Comparison of ENCODE assay signal across 9 mouse cellular contexts in the genomic region with DNA sequence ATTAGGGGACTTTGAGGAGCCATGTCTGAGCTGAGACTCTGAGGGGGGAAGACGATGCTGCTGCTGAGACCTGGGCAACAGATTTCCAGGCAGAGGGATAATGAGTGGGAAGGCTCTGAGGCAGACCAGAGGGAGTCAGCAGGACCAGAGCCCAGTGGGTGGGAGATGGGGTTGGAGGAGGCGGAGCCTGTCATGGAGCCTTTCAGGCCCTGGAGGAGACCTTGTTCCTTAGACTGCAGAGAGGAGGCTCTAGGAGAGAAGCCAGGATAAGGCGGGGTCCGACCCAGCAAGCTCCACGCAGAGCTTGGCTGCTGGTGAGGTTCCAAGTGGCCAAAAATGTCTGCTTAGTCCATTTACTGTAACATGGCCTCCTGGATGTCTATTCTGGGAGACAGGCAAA. TPM values are rescaled to one million over a fixed set of nuclear protein-coding genes. Genes with fewer than 3 reads are reported as not detected.
DNase-seq lines count a peak whose midpoint lies in the region; ATAC-seq and TF ChIP-seq lines count a peak whose summit lies in the region.
"Had no signal": no experiment of that assay in that cellular context is flagged by ENCODE, and none has a peak within 500 bp of the region (broad histone marks: within the 10 kb centered on the region; RNA-seq: fewer than 3 reads in every experiment).

No protein-coding gene starts in this region.

- no peak overlapping the region for H3K4me2 ChIP-seq in hindbrain, postnatal 0 days (ENCODE audit: low read depth, low read length)
- no peak overlapping the region for H3K4me2 ChIP-seq in liver, postnatal 0 days (ENCODE audit: low read depth, low read length)

- in situ Hi-C loops in ES-E14 (cut with MboI; ENCODE audit: low sequenced_read_pairs in 2 of 2, unreplicated experiment in 2 of 2): no loop called here

- WGBS in hindbrain, postnatal 0 days: 19% methylated on average over 5 of the region's 5 CpGs
- WGBS in liver, postnatal 0 days (ENCODE audit: insufficient replicate concordance): 41% methylated on average over 5 of the region's 5 CpGs

- H3K4me1 ChIP-seq in ES-E14 (ENCODE audit: control insufficient read depth in 2 of 2, insufficient read depth in 2 of 2, low read length in 2 of 2, poor library complexity in 1 of 2): peaks cover 4 to 12% of the 10 kb centered on the region in 2 experiments; a peak in 3 of 4 replicates
- peaks cover 9% of the 10 kb centered on the region; the same call in 1 of the 2 replicates for H3K4me1 ChIP-seq in hindbrain, postnatal 0 days (ENCODE audit: insufficient read depth, low read length)
- H3K4me1 ChIP-seq in liver, postnatal 0 days (ENCODE audit: insufficient read depth): no peaks in the 10 kb centered on the region

- TF ChIP-seq CTCF in hindbrain, postnatal 0 days (IDR thresholded peaks at IDR 0.05; ENCODE audit: low read depth): no peak
- TF ChIP-seq CTCF in liver, postnatal 0 days (IDR thresholded peaks at IDR 0.05; ENCODE audit: low read depth): no peak

- H3K4me3 ChIP-seq in ES-E14 (ENCODE audit: insufficient read depth in 1 of 2, low read depth in 1 of 2, low read length in 2 of 2, poor library complexity in 1 of 2, severe bottlenecking in 1 of 2): peak overlapping the region; percentile 71 to 78
- H3K4me3 ChIP-seq in hindbrain, postnatal 0 days (ENCODE audit: low read length): no peak overlapping the region
- no peak overlapping the region for H3K4me3 ChIP-seq in liver, postnatal 0 days (ENCODE audit: low read depth, low read length)

- 0 out of 2 replicates have a peak, but pooled peaks have one; percentile 27 for ATAC-seq in hindbrain, postnatal 0 days
- ATAC-seq in liver, postnatal 0 days: no peak

- H3K27me3 ChIP-seq in hindbrain, postnatal 0 days (ENCODE audit: insufficient read depth, low read length): no peaks in the 10 kb centered on the region
- H3K27me3 ChIP-seq in liver, postnatal 0 days (ENCODE audit: insufficient read depth, low read length): no peaks in the 10 kb centered on the region

- peak; percentile 54 for DNase-seq in kidney, postnatal 10 days
- no peak for DNase-seq in kidney, postnatal 14 days
- peak; percentile 85 for DNase-seq in ES-E14 (ENCODE audit: low read depth, low spot score)
- peak; percentile 27 to 33 for DNase-seq in frontal cortex, postnatal 36 days (ENCODE audit: low spot score in 2 of 2)
- peak; percentile 49 for DNase-seq in hindbrain, postnatal 0 days (ENCODE audit: low spot score)
- DNase-seq in liver, postnatal 0 days: no peak
- no peak for DNase-seq in cerebellum, postnatal 36 days
- DNase-seq in kidney, adult 18-20 months: no peak

- H3K9ac ChIP-seq in ES-E14 (ENCODE audit: insufficient read depth, low read depth, low read length, poor library complexity, severe bottlenecking): peak overlapping the region; percentile 83
- H3K9ac ChIP-seq in hindbrain, postnatal 0 days (replicated peaks; ENCODE audit: low read length): no peak overlapping the region
- H3K9ac ChIP-seq in liver, postnatal 0 days (replicated peaks): no peak overlapping the region

- peaks cover 18% of the 10 kb centered on the region for H3K36me3 ChIP-seq in ES-E14 (ENCODE audit: control insufficient read depth, insufficient read depth, low read length, poor library complexity, severe bottlenecking)
- H3K36me3 ChIP-seq in hindbrain, postnatal 0 days (ENCODE audit: insufficient read depth, low read length): no peaks in the 10 kb centered on the region
- H3K36me3 ChIP-seq in liver, postnatal 0 days (replicated peaks; ENCODE audit: insufficient read depth, low read length): no peaks in the 10 kb centered on the region

- H3K27ac ChIP-seq in ES-E14 (ENCODE audit: insufficient read depth, low read depth, low read length, poor library complexity, severe bottlenecking): peak overlapping the region; percentile 99
- H3K27ac ChIP-seq in hindbrain, postnatal 0 days: peak overlapping the region; percentile 26; the same call in 1 of the 2 replicates
- no peak overlapping the region for H3K27ac ChIP-seq in liver, postnatal 0 days (ENCODE audit: low read depth)

- no peaks in the 10 kb centered on the region for H3K9me3 ChIP-seq in ES-E14 (ENCODE audit: control insufficient read depth, insufficient read depth, low read depth, low read length)
- no peaks in the 10 kb centered on the region for H3K9me3 ChIP-seq in hindbrain, postnatal 0 days (ENCODE audit: low read length)
- no peaks in the 10 kb centered on the region for H3K9me3 ChIP-seq in liver, postnatal 0 days (ENCODE audit: low read length)

- no peak for TF ChIP-seq EP300 in liver, postnatal 0 days (IDR thresholded peaks at IDR 0.05; ENCODE audit: low read depth)

TF ChIP-seq in ES-E14, 5 proteins besides CTCF, POLR2A, EP300 and RAD21:
- TF ChIP-seq CHD2 (IDR thresholded peaks at IDR 0.05; ENCODE audit: low read depth, low read length) (no peak), HCFC1 (IDR thresholded peaks at IDR 0.05; ENCODE audit: borderline replicate concordance, insufficient read depth, low read length) (no peak), MAFK (IDR thresholded peaks at IDR 0.05; ENCODE audit: insufficient read depth, low read depth, low read length) (no peak), ZNF384 (IDR thresholded peaks at IDR 0.05; ENCODE audit: low read depth, low read length) (no peak), ZC3H11A (IDR thresholded peaks at IDR 0.05; ENCODE audit: borderline replicate concordance, low read depth, low read length) (no peak)

RNA-seq across cellular contexts. Expression of a gene that starts 12.6 kb away (rescaled TPM):
- total RNA-seq in ES-E14 (2012; rRNA removed): 28.2 and 30.1 TPM in 2 replicates
- 92.4 and 107 TPM in 2 replicates for total RNA-seq in hindbrain, postnatal 0 days (2014; rRNA removed)
- polyA plus RNA-seq in hindbrain, postnatal 0 days (2015; fragmentation: Nextera tagmentation; extraction: Ambion mirVana): 51.6 and 56.6 TPM in 2 replicates
- 3.9 and 4.4 TPM in 2 replicates for polyA plus RNA-seq in liver, postnatal 0 days (2015; fragmentation: Nextera tagmentation; extraction: Ambion mirVana)

RNA-seq across cellular contexts. Expression of a gene that starts 13.1 kb away (rescaled TPM):
- 3.4 and 9.3 TPM in 2 replicates for total RNA-seq in ES-E14 (2012; rRNA removed)
- total RNA-seq in hindbrain, postnatal 0 days (2014; rRNA removed): 5.4 and 12.6 TPM in 2 replicates
- polyA plus RNA-seq in hindbrain, postnatal 0 days (2015; fragmentation: Nextera tagmentation; extraction: Ambion mirVana): 2.4 and 2.7 TPM in 2 replicates
- polyA plus RNA-seq in liver, postnatal 0 days (2015; fragmentation: Nextera tagmentation; extraction: Ambion mirVana): not detected in 2 replicates
- polyA plus RNA-seq: liver, embryonic 16.5 days had no signal

RNA-seq across cellular contexts. Expression of a gene that starts 42.5 kb away (rescaled TPM):
- 7.9 and 10.3 TPM in 2 replicates for total RNA-seq in ES-E14 (2012; rRNA removed)
- total RNA-seq in hindbrain, postnatal 0 days (2014; rRNA removed): 226 and 245 TPM in 2 replicates
- polyA plus RNA-seq in hindbrain, postnatal 0 days (2015; fragmentation: Nextera tagmentation; extraction: Ambion mirVana): 59.9 and 68.5 TPM in 2 replicates
- 0.09 and 0.13 TPM in 2 replicates for polyA plus RNA-seq in liver, postnatal 0 days (2015; fragmentation: Nextera tagmentation; extraction: Ambion mirVana)

RNA-seq across cellular contexts. Expression of a gene that starts 44.4 kb away (rescaled TPM):
- 39.9 and 42.4 TPM in 2 replicates for total RNA-seq in ES-E14 (2012; rRNA removed)
- total RNA-seq in hindbrain, postnatal 0 days (2014; rRNA removed): 3.5 and 5.3 TPM in 2 replicates
- 3.9 and 4.5 TPM in 2 replicates for polyA plus RNA-seq in hindbrain, postnatal 0 days (2015; fragmentation: Nextera tagmentation; extraction: Ambion mirVana)
- polyA plus RNA-seq in liver, postnatal 0 days (2015; fragmentation: Nextera tagmentation; extraction: Ambion mirVana): 34.6 and 38.1 TPM in 2 replicates

Comparison
In these comparisons a context has a peak if more than half of its experiments do, and no peak if none do; other contexts are left out.
1. DNase-seq: peak in kidney, postnatal 10 days (single experiment), ES-E14 (single experiment), frontal cortex, postnatal 36 days (2 of 2) and hindbrain, postnatal 0 days (single experiment); none in kidney, postnatal 14 days (single experiment), liver, postnatal 0 days (single experiment), cerebellum, postnatal 36 days (0 of 2) and kidney, adult 18-20 months (single experiment).
2. H3K4me3 ChIP-seq: peak in ES-E14 (2 of 2); none in hindbrain, postnatal 0 days (single experiment) and liver, postnatal 0 days (single experiment).
3. RNA of a gene that starts 42.5 kb away (total RNA-seq): 226 to 245 TPM in hindbrain, postnatal 0 days; 7.9 to 10.3 TPM in ES-E14; every median in the first group is over 10 times any median in the second.